ENCODE assay signal across 24 mouse cellular contexts in the genomic region with DNA sequence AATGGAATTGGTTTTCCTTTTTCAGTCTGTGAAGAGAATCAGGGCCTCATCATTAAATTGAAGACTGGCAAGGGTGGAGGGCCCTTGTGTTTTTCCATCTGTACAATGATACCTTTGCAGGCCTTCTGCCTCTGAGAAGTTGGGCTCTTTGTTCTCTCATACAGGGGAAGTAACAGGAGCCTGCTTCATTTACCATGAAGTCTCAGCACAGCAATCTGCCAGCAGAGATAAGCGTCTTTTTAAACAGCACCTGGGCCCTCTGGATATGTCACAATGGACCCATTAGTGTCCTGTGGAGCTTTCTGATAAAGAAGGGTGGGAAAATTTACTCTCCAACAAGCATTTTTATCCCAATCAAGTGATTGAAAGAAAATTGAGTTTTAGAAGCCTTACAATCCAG. TPM values are rescaled to one million over a fixed set of nuclear protein-coding genes. Genes with fewer than 3 reads are reported as not detected.
DNase-seq lines count a peak whose midpoint lies in the region; ATAC-seq and TF ChIP-seq lines count a peak whose summit lies in the region.
"Had no signal": no experiment of that assay in that cellular context is flagged by ENCODE, and none has a peak within 500 bp of the region (broad histone marks: within the 10 kb centered on the region; RNA-seq: fewer than 3 reads in every experiment).

No protein-coding gene starts in this region.

- ATAC-seq in forebrain, embryonic 12.5 days (ENCODE audit: low FRiP score): 0 out of 2 replicates have a peak, but pooled peaks have one; percentile 41
- ATAC-seq in forebrain, embryonic 16.5 days: no peak
- peak; percentile 34; the same call in 1 of the 2 replicates for ATAC-seq in neural tube, embryonic 15.5 days (ENCODE audit: low FRiP score)
- ATAC-seq: hindbrain, postnatal 0 days; intestine, embryonic 15.5 days; liver, embryonic 12.5 days; liver, postnatal 0 days had no signal

- 29% methylated on average over 1 of the region's 1 CpGs for WGBS in forebrain, embryonic 12.5 days
- 24% methylated on average over 1 of the region's 1 CpGs for WGBS in forebrain, embryonic 16.5 days
- 24% methylated on average over 1 of the region's 1 CpGs for WGBS in neural tube, embryonic 15.5 days

- H3K9ac ChIP-seq in forebrain, embryonic 12.5 days: no peak overlapping the region
- no peak overlapping the region for H3K9ac ChIP-seq in forebrain, embryonic 16.5 days (replicated peaks; ENCODE audit: low read depth, low read length)
- no peak overlapping the region for H3K9ac ChIP-seq in neural tube, embryonic 15.5 days (replicated peaks)
- H3K9ac ChIP-seq: intestine, embryonic 15.5 days; liver, embryonic 12.5 days; liver, postnatal 0 days had no signal

- intact Hi-C loops in left cerebral cortex, adult 2 months (cut with DNase I): loop anchor here (1.0 to 5.0 kb wide), 3 partner anchors 27 to 156 kb away; no protein-coding TSS in a partner anchor
- intact Hi-C loops in left cerebral cortex, postnatal 14 days (cut with DNase I): loop anchor here (5.0 kb wide), 1 partner anchor 63 kb away; no protein-coding TSS in a partner anchor

- no peak overlapping the region for H3K4me3 ChIP-seq in forebrain, embryonic 12.5 days (replicated peaks)
- H3K4me3 ChIP-seq in forebrain, embryonic 16.5 days (replicated peaks; ENCODE audit: low read length): no peak overlapping the region
- H3K4me3 ChIP-seq in left cerebral cortex, adult 2 months: no peak overlapping the region
- H3K4me3 ChIP-seq in neural tube, embryonic 15.5 days (replicated peaks): no peak overlapping the region
- H3K4me3 ChIP-seq: intestine, embryonic 15.5 days; liver, embryonic 12.5 days had no signal

- H3K27ac ChIP-seq in forebrain, embryonic 12.5 days: no peak overlapping the region
- no peak overlapping the region for H3K27ac ChIP-seq in forebrain, embryonic 16.5 days (ENCODE audit: low read length)
- H3K27ac ChIP-seq in left cerebral cortex, adult 2 months: peak overlapping the region; percentile 91
- peak overlapping the region; percentile 42 for H3K27ac ChIP-seq in neural tube, embryonic 15.5 days (replicated peaks)
- H3K27ac ChIP-seq: hindbrain, postnatal 0 days; intestine, embryonic 15.5 days; liver, embryonic 12.5 days had no signal

- H3K9me3 ChIP-seq in forebrain, embryonic 12.5 days: no peaks in the 10 kb centered on the region
- no peaks in the 10 kb centered on the region; the same call in 1 of the 2 replicates for H3K9me3 ChIP-seq in forebrain, embryonic 16.5 days (ENCODE audit: control insufficient read depth, low read length)
- H3K9me3 ChIP-seq in neural tube, embryonic 15.5 days (replicated peaks): no peaks in the 10 kb centered on the region; the same call in 1 of the 2 replicates
- H3K9me3 ChIP-seq: G1E; intestine, embryonic 15.5 days; liver, embryonic 12.5 days had no signal

- 0 out of 2 replicates have a peak, but pooled peaks cover 8% of the 10 kb centered on the region for H3K27me3 ChIP-seq in forebrain, embryonic 12.5 days
- no peaks in the 10 kb centered on the region for H3K27me3 ChIP-seq in forebrain, embryonic 16.5 days (replicated peaks; ENCODE audit: control insufficient read depth, insufficient read depth, low read length)
- H3K27me3 ChIP-seq in neural tube, embryonic 15.5 days (replicated peaks): no peaks in the 10 kb centered on the region
- H3K27me3 ChIP-seq: intestine, embryonic 15.5 days had no signal

- H3K4me2 ChIP-seq in forebrain, embryonic 12.5 days: no peak overlapping the region
- no peak overlapping the region for H3K4me2 ChIP-seq in forebrain, embryonic 16.5 days (ENCODE audit: low read length)
- H3K4me2 ChIP-seq in neural tube, embryonic 15.5 days: no peak overlapping the region
- H3K4me2 ChIP-seq: intestine, embryonic 15.5 days; liver, embryonic 12.5 days had no signal

- no peaks in the 10 kb centered on the region for H3K36me3 ChIP-seq in forebrain, embryonic 12.5 days (replicated peaks)
- no peaks in the 10 kb centered on the region for H3K36me3 ChIP-seq in forebrain, embryonic 16.5 days (ENCODE audit: control insufficient read depth, insufficient read depth)
- H3K36me3 ChIP-seq in neural tube, embryonic 15.5 days: no peaks in the 10 kb centered on the region
- H3K36me3 ChIP-seq: G1E; intestine, embryonic 15.5 days; liver, embryonic 12.5 days had no signal

- DNase-seq in left cerebral cortex, adult 2 months (ENCODE audit: extremely low spot score in 1 of 2, low spot score in 2 of 2): no peak
- DNase-seq in left cerebral cortex, postnatal 14 days (ENCODE audit: low spot score in 2 of 2): no peak
- DNase-seq in neural tube, embryonic 10.5 days (ENCODE audit: extremely low spot score, low spot score): no peak
- DNase-seq in right cerebral cortex, postnatal 14 days: no peak
- DNase-seq: adrenal gland, adult 8-10 months; cerebellum, adult 8-10 months; cerebellum, postnatal 25 days; gastrocnemius, postnatal 10 days; kidney, adult 2 months; kidney, postnatal 4 days; liver, postnatal 0 days; lung, postnatal 36 days; thymus, adult 2 months; thymus, postnatal 36 days had no signal

- peaks cover 9% of the 10 kb centered on the region; the same call in 1 of the 2 replicates for H3K4me1 ChIP-seq in forebrain, embryonic 12.5 days
- H3K4me1 ChIP-seq in forebrain, embryonic 16.5 days (replicated peaks; ENCODE audit: control insufficient read depth, insufficient read depth, low read length): peaks cover under 1% of the 10 kb centered on the region; the same call in 1 of the 2 replicates
- peaks cover 8% of the 10 kb centered on the region for H3K4me1 ChIP-seq in neural tube, embryonic 15.5 days
- H3K4me1 ChIP-seq: intestine, embryonic 15.5 days had no signal

- no peak for TF ChIP-seq CTCF in left cerebral cortex, adult 2 months (IDR thresholded peaks at IDR 0.05)

RNA-seq across cellular contexts. Expression of gene Mettl24, which starts 5.8 kb away (rescaled TPM):
- polyA plus RNA-seq in forebrain, embryonic 12.5 days (2016; fragmentation: Nextera tagmentation; extraction: Ambion mirVana): 0.63 and 0.73 TPM in 2 replicates
- polyA plus RNA-seq in forebrain, embryonic 16.5 days (2015; fragmentation: Nextera tagmentation; extraction: Ambion mirVana): 0.27 and 0.47 TPM in 2 replicates
- 1 to 10 TPM; 1.6 to 2.8 TPM for total RNA-seq in left cerebral cortex, adult 2 months (2021)
- total RNA-seq in left cerebral cortex, postnatal 14 days (2021): 1 to 10 TPM; 1.4 to 2.7 TPM
- 0.84 and 1.2 TPM in 2 replicates for polyA plus RNA-seq in neural tube, embryonic 15.5 days (2015; fragmentation: Nextera tagmentation; extraction: Ambion mirVana)
- total RNA-seq: G1E; hindbrain, postnatal 0 days; megakaryocyte, adult 5-6 weeks; monocyte, adult 5-6 weeks; neutrophil, adult 5-6 weeks had no signal
- polyA plus RNA-seq: G1E had no signal

RNA-seq across cellular contexts. Expression of gene Ddo, which starts 59.1 kb away (rescaled TPM):
- 0.23 TPM in 1 of 2 replicates, not detected in the other for polyA plus RNA-seq in forebrain, embryonic 12.5 days (2016; fragmentation: Nextera tagmentation; extraction: Ambion mirVana)
- polyA plus RNA-seq in forebrain, embryonic 16.5 days (2015; fragmentation: Nextera tagmentation; extraction: Ambion mirVana): 0.48 and 0.71 TPM in 2 replicates
- total RNA-seq in left cerebral cortex, adult 2 months (2021): 10 to 100 TPM; 12.9 to 13.5 TPM
- 1 to 10 TPM; 5.5 to 7.2 TPM for total RNA-seq in left cerebral cortex, postnatal 14 days (2021)
- polyA plus RNA-seq in neural tube, embryonic 15.5 days (2015; fragmentation: Nextera tagmentation; extraction: Ambion mirVana): 0.70 and 1.00 TPM in 2 replicates
- total RNA-seq: megakaryocyte, adult 5-6 weeks; monocyte, adult 5-6 weeks had no signal
- polyA plus RNA-seq: G1E had no signal

Comparison
In these comparisons a context has a peak if more than half of its experiments do, and no peak if none do; other contexts are left out.
1. H3K27ac ChIP-seq: peak in left cerebral cortex, adult 2 months (single experiment) and neural tube, embryonic 15.5 days (single experiment); none in forebrain, embryonic 12.5 days (single experiment) and forebrain, embryonic 16.5 days (single experiment).